Mouse (Mus musculus): ENCODE data around the gene Gria2. TPM values are rescaled to one million over a fixed set of nuclear protein-coding genes. Genes with fewer than 3 reads are reported as not detected.

The Gria2 gene
- polyA plus RNA-seq, 1 experiment, result 299 TPM

Other genes with a start within 250 kb of the Gria2 start
- 121 and 128 TPM in 2 replicates for gene Glrb, start 110.8 kb upstream of the Gria2 start, polyA plus RNA-seq (2012; rRNA removed)
- gene Pdgfc, start 233.6 kb upstream of the Gria2 start, polyA plus RNA-seq (2012; rRNA removed), result 7.3 and 8.6 TPM in 2 replicates